Mouse (Mus musculus): ENCODE data around the gene Mgme1. TPM values are rescaled to one million over a fixed set of nuclear protein-coding genes. Genes with fewer than 3 reads are reported as not detected.

Mgme1 gene
- polyA plus RNA-seq, 3 experiments from 2014 or later: 8.9 to 13.5 (median 10.4) TPM

DNA sequence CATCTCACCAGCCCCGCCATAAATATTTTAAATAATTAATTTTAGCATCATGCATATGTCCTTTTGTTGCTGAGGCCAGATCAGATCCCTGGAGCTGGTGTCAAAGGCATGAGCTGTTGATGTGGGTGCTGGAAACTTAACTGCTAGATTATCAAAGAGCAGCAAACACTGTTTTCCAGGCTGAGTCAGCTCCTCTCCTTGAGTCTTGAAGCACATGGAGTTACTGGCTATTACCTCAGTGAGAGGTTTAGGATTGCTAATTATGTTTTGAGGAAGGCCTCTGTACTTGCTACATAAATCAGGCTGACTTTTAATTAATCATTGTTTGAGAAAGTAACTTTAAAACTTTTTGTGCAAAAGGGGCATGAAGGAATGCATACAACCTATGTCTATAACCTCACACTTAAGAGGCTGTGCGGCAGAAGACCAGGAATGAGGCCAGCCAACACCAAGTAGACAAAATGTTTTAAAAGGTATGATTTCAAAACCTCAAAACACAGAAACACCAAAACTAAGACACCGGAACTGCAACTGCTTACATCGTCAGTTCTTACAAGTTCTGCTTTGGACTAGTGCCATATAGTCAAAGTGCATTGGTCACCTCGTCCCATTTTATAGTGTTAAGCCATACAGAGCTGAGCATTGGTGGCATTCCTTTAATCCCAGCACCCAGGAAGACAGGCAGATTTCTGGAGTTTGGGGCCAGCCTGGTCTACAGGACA is 5.9 kb upstream of the Mgme1 start:
- ATAC-seq: peak; percentile 10

DNA sequence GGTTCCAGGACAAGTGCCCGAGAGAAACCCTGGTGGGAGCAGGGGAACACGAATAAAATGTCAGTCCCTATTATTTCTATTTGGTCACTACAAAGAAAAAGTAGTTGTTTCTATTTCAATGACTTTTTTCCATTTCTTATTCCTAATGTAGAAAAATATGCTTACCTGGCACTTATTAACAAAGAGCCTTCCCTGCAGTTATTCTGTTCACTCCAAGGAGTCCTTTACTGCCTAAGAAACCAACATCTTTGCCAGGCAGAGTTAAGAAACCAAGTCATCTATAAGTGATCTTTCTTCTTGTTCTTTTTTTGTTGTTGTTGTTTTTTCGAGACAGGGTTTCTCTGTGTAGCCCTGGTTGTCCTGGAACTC is 5.4 kb upstream of the Mgme1 start:
- no peak for ATAC-seq

GRCm38 (mm10) chr2:144265916-144266683 is 4.4 kb upstream of the Mgme1 start:
- ATAC-seq: no peak

GRCm38 (mm10) chr2:144267004-144267730 is 3.3 kb upstream of the Mgme1 start:
- ATAC-seq: no peak

DNA sequence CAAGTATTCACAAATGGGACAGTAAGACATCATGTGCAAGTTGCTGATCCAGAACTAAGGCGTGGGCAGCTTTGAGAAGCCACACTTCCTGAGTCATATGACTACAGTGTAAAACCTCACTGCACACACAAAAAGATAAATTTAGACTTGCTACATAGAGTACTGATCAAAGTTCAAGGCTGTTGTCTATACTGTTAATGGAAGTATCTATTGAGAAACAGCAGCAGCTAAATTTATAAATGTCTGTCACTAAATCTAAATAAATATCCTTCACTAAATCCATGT is 2.8 kb upstream of the Mgme1 start:
- ATAC-seq: peak; percentile 49

DNA sequence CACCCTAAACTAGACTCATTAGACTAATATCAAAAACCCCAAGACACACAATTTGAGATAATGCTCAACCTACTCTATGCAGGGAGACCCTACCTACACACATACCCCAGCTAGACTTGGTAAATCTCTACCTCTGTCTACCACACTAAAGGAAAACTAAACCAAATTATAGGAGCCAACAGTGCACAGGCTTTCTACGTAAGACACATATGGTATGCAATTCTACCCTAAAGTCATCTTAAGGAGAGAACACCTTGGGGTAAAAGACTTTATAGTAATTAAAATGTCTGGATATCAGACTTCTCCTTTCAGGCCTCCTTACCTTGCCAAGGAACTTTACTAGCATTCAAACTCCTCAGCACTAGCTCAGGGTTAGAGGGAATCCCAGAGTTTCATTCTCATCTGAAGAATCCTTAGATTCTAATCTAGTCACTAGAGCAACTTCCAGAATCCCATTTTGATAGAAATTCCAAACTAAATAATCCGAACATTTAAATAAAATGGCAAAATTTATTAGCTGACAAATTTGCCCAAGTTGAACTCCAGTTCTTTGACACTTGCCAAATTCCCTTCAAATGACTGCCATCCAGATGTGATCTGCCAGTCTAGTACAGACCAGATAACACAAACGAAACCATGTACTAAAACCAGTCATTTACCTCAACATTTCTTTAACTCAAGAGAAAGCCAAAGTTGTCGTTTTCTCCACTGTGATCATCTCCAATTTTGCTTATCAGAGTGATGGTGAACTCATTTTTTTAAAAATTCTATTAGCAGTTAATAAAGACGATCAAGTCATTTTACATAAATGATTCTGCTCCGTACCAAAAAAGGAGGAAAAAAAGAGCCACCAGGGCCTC is 1.8 kb upstream of the Mgme1 start:
- ATAC-seq: no peak

GRCm38 (mm10) chr2:144269306-144269650 is 1.2 kb upstream of the Mgme1 start:
- no peak for ATAC-seq

- peak; percentile 18 for ATAC-seq
These were observed 586 bp upstream of the Mgme1 start for GRCm38 (mm10) chr2:144269679-144270475.

DNA sequence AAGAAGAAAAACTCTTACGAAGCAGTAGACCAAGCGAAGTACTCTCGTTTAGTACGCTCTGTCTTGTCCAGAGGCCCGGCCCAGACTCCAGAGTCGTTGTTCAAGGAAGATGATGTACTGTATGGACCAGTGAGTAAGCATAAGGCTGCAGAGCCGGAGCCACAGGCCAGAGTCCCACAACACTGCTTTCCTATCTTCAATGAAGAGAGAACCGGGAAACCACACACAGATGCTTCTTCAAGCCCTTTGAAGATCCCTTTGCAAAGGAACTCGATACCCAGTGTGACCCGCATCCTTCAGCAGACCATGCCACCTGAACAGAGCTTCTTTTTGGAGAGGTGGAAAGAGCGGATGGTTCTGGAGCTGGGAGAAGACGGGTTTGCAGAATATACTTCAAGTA is 1.6 kb downstream of the Mgme1 start:
- ATAC-seq: no peak

DNA sequence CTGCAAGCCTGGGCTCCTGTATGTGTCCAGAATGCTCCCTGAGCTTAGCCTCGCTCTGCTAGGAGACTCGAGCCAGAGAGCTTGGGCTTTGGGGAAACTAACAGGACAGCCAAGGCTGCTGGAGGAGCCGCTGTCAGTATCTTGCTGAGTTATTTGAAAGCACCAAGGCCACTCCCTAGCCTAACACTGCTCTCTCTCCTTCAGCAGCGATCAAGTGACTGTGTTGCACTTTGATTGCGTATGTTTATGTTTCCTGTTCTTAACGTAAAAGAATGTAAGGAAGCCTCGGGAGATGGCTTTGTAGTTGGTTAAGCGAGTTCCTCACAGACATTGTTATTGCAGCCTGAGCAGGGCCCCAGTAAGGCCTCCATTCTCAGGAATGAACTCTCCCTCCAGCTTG is 4.3 kb downstream of the Mgme1 start:
- ATAC-seq: no peak

GRCm38 (mm10) chr2:144276885-144277284 is 6.4 kb downstream of the Mgme1 start:
- no peak for ATAC-seq

DNA sequence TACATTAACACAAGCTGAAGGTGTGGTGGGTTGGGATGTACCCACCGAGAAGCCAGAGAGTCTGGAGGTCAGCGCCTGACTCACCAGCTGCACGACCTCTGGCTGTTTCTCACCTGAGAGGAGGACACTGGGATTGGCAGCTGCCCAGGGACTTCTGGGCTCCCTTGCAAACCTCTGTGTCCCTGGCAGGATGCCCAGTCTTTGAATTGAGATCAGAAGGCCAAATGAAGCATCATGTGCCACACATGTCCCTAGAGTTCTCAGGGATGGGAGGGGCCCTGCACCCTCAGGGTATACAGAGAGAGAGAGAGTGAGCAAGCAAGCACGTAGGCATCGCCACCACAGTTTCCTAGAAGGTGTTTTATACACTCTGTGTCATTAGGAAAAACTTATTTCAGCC is 9.3 kb downstream of the Mgme1 start:
- ATAC-seq: no peak

GRCm38 (mm10) chr2:144280568-144280967 is 10.1 kb downstream of the Mgme1 start:
- ATAC-seq: no peak

GRCm38 (mm10) chr2:144281417-144281816 is 11.0 kb downstream of the Mgme1 start:
- ATAC-seq: no peak

- ATAC-seq: no peak
These were observed 19.9 kb downstream of the Mgme1 start for GRCm38 (mm10) chr2:144290321-144290720.

- no peak for ATAC-seq
These were observed 21.3 kb downstream of the Mgme1 start for GRCm38 (mm10) chr2:144291600-144292305.

- no peak for ATAC-seq
These were observed 24.8 kb downstream of the Mgme1 start for GRCm38 (mm10) chr2:144295145-144295735.

GRCm38 (mm10) chr2:144299749-144300669 is 29.5 kb downstream of the Mgme1 start:
- peak; percentile 69 for ATAC-seq

DNA sequence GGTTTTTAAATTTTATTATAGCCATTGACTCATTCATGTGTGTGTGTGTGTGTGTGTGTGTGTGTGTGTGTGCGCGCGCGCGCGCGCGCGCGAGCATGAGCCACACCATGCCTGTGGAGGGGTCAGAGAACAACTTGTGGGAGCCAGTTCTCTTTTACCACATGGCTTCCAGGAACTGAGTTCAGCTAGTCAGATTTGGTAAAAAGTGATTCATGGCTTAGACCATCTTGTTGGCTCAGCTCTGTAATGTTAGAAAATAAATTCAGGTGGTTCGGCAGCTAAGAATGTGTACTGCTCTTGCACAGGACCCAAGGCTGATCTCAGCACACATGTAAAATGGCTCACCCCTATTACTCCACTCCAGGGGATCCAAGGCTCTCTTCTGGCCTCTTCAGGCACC is 30.6 kb downstream of the Mgme1 start:
- no peak for ATAC-seq

All from inflammation-experienced regulatory T-cells, adult 6 months (primary cell).